In the genomic region with DNA sequence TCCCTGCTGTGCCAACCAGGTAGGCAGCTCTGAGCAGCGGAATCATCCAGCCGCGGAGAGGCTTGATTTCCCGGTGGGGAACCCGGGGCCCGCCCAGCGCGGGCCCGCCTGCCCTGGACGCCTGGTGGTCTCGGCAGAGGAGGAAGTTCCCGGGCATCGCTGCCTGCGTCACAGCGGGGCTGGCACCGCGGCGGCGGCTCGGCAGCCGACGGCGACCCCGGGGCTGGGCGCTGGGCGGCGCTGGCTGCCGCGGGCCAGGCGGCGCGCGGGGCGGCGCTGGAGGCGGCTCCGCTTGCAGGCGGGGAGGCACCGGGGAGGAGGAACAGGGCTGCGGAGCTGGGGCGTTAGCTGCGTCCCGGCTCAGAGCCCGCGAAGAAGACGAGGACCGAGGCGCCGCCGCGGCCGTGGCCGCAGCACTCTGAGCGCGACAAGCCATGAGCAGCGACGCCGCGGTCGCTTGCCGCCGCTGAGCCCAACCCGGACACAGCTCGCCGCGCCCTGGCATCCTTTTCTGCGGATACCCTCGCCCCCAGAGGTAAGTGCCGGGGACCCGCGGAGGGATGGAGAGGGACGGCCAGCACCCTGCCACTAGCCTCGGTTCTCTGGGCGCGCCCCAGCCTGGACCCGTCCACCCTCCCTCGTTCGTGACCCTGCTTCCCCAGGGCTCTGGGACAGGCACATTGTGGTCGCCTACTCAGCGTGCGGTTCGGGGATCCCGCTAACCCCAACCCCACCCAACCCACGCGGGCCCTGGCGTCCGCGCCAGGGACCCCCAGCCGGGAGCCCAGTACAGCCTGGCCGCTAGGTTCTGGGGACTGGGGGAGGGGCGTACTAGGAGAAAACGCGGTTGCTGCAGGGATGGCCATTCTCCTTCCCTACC, we compare ENCODE assay signal across 8 mouse cellular contexts. TPM values are rescaled to one million over a fixed set of nuclear protein-coding genes. Genes with fewer than 3 reads are reported as not detected.
DNase-seq lines count a peak whose midpoint lies in the region; ATAC-seq and TF ChIP-seq lines count a peak whose summit lies in the region.

A gene (plus strand): TSS at position 293 of the 880 bp plus-strand sequence.

- H3K4me3 ChIP-seq in G1E (ENCODE audit: low read depth, low read length) = peak within 1 kb of the TSS; percentile 95
- peak within 1 kb of the TSS; percentile 76 for H3K4me3 ChIP-seq in forebrain, embryonic 16.5 days (replicated peaks; ENCODE audit: low read length)
- H3K4me3 ChIP-seq in lung, embryonic 15.5 days = peak within 1 kb of the TSS; percentile 85
- H3K4me3 ChIP-seq in olfactory bulb, adult 2 months (ENCODE audit: insufficient read depth, low read depth, low read length) = peak within 1 kb of the TSS; percentile 67

- peak within 1 kb of the TSS; percentile 88 for H3K27ac ChIP-seq in forebrain, embryonic 16.5 days (ENCODE audit: low read length)
- peak within 1 kb of the TSS; percentile 94 for H3K27ac ChIP-seq in lung, embryonic 15.5 days
- H3K27ac ChIP-seq in olfactory bulb, adult 2 months (ENCODE audit: insufficient read depth, low read depth, low read length) = peak within 1 kb of the TSS; percentile 57

- peaks cover 78% of the 10 kb centered on the region for H3K4me1 ChIP-seq in G1E (ENCODE audit: insufficient read depth, low read depth, low read length)
- peaks cover 13% of the 10 kb centered on the region; the same call in 1 of the 2 replicates for H3K4me1 ChIP-seq in forebrain, embryonic 16.5 days (replicated peaks; ENCODE audit: control insufficient read depth, insufficient read depth, low read length)
- peaks cover 32% of the 10 kb centered on the region for H3K4me1 ChIP-seq in lung, embryonic 15.5 days
- H3K4me1 ChIP-seq in olfactory bulb, adult 2 months (ENCODE audit: control insufficient read depth, insufficient read depth, low read length) = peaks cover 10% of the 10 kb centered on the region; the same call in 1 of the 2 replicates

- H3K9ac ChIP-seq in forebrain, embryonic 16.5 days (replicated peaks; ENCODE audit: low read depth, low read length) = peak within 1 kb of the TSS; percentile 89
- H3K9ac ChIP-seq in lung, embryonic 15.5 days = peak within 1 kb of the TSS; percentile 74

- TF ChIP-seq CTCF in G1E (IDR thresholded peaks at IDR 0.05; ENCODE audit: low read depth, low read length) = no peak
- peak; percentile 43; the same call in 1 of the 2 replicates for TF ChIP-seq CTCF in olfactory bulb, adult 2 months (IDR thresholded peaks at IDR 0.05; ENCODE audit: insufficient read depth, low read depth, low read length)

- H3K9me3 ChIP-seq in G1E (replicated peaks) = no peaks in the 10 kb centered on the region
- no peaks in the 10 kb centered on the region for H3K9me3 ChIP-seq in forebrain, embryonic 16.5 days (ENCODE audit: control insufficient read depth, low read length)
- H3K9me3 ChIP-seq in lung, embryonic 15.5 days = no peaks in the 10 kb centered on the region

- peak; percentile 87 for DNase-seq in G1E (ENCODE audit: low spot score)
- DNase-seq in cerebellum, adult 11-12 months = peak; percentile 66
- DNase-seq in heart, postnatal 25 days (ENCODE audit: low spot score) = peak; percentile 84
- DNase-seq in layer of hippocampus, adult 8-10 months (ENCODE audit: low spot score in 2 of 2) = peak; percentile 69 to 82
- DNase-seq in thymus, adult 18-20 months = peak; percentile 85 to 89

- no peaks in the 10 kb centered on the region for H3K27me3 ChIP-seq in G1E (ENCODE audit: insufficient read depth, low read length)
- no peaks in the 10 kb centered on the region for H3K27me3 ChIP-seq in forebrain, embryonic 16.5 days (replicated peaks; ENCODE audit: control insufficient read depth, insufficient read depth, low read length)
- no peaks in the 10 kb centered on the region for H3K27me3 ChIP-seq in lung, embryonic 15.5 days

- peaks cover 12% of the 10 kb centered on the region for H3K36me3 ChIP-seq in G1E (replicated peaks)
- H3K36me3 ChIP-seq in forebrain, embryonic 16.5 days (ENCODE audit: control insufficient read depth, insufficient read depth) = no peaks in the 10 kb centered on the region
- H3K36me3 ChIP-seq in lung, embryonic 15.5 days = no peaks in the 10 kb centered on the region

- intact Hi-C loops in heart, postnatal 25 days (cut with DNase I) = loop anchor here (1.0 kb wide), 1 partner anchor 135 kb away; no protein-coding TSS in a partner anchor

- peak; percentile 35 for ATAC-seq in G1E (ENCODE audit: extremely low read depth, insufficient number of reproducible peaks, low FRiP score, poor library complexity, severe bottlenecking)
- peak; percentile 96 for ATAC-seq in forebrain, embryonic 16.5 days
- ATAC-seq in lung, embryonic 15.5 days (ENCODE audit: borderline replicate concordance, extremely low read depth, low FRiP score, low TSS enrichment) = peak; percentile 94

- WGBS in forebrain, embryonic 16.5 days = under 1% methylated on average over 79 of the region's 93 CpGs
- WGBS in lung, embryonic 15.5 days = under 1% methylated on average over 81 of the region's 93 CpGs
- under 1% methylated on average over 91 of the region's 93 CpGs for WGBS in olfactory bulb, adult 2 months

- TF ChIP-seq POLR2A in olfactory bulb, adult 2 months (IDR thresholded peaks at IDR 0.05; ENCODE audit: insufficient read depth, low read depth, low read length) = peak; percentile 62

- peak within 1 kb of the TSS; percentile 83 for H3K4me2 ChIP-seq in forebrain, embryonic 16.5 days (ENCODE audit: low read length)
- peak within 1 kb of the TSS; percentile 96 for H3K4me2 ChIP-seq in lung, embryonic 15.5 days

RNA-seq across cellular contexts. Expression of the gene that starts here (rescaled TPM):
- total RNA-seq in G1E (2014; fragmentation: Nextera tagmentation) = 50.6 and 53.4 TPM in 2 replicates
- total RNA-seq in G1E (2017) = 7.7 and 10.1 TPM in 2 replicates
- polyA plus RNA-seq in G1E (2012) = 70.0 and 75.7 TPM in 2 replicates
- 12.0 and 12.5 TPM in 2 replicates for polyA plus RNA-seq in forebrain, embryonic 16.5 days (2015; fragmentation: Nextera tagmentation; extraction: Ambion mirVana)
- total RNA-seq in heart, postnatal 25 days (2021) = 10 to 100 TPM; 27.6 to 31.7 TPM
- 10 to 100 TPM; 27.1 to 31.0 (median 29.0) TPM for total RNA-seq in layer of hippocampus, adult 8-10 months (2022)
- polyA plus RNA-seq in lung, embryonic 15.5 days (2015; fragmentation: Nextera tagmentation; extraction: Ambion mirVana) = 24.3 and 26.5 TPM in 2 replicates
- polyA plus RNA-seq in olfactory bulb, adult 2 months (2012; ENCODE audit: insufficient read depth, insufficient read length, low replicate concordance, missing spikeins) = not detected in 2 replicates

Comparison
In these comparisons a context has a peak if more than half of its experiments do, and no peak if none do; other contexts are left out.
1. Peak in every context shown above with its lines: DNase-seq, ATAC-seq, H3K4me3 ChIP-seq and H3K27ac ChIP-seq.
2. ATAC-seq: peak in every context shown above with its lines; median percentile 96 in forebrain, embryonic 16.5 days; 94 in lung, embryonic 15.5 days; 35 in G1E.